Mouse (Mus musculus): ENCODE results near the gene Abraxas2.

Gene Abraxas2

DNA sequence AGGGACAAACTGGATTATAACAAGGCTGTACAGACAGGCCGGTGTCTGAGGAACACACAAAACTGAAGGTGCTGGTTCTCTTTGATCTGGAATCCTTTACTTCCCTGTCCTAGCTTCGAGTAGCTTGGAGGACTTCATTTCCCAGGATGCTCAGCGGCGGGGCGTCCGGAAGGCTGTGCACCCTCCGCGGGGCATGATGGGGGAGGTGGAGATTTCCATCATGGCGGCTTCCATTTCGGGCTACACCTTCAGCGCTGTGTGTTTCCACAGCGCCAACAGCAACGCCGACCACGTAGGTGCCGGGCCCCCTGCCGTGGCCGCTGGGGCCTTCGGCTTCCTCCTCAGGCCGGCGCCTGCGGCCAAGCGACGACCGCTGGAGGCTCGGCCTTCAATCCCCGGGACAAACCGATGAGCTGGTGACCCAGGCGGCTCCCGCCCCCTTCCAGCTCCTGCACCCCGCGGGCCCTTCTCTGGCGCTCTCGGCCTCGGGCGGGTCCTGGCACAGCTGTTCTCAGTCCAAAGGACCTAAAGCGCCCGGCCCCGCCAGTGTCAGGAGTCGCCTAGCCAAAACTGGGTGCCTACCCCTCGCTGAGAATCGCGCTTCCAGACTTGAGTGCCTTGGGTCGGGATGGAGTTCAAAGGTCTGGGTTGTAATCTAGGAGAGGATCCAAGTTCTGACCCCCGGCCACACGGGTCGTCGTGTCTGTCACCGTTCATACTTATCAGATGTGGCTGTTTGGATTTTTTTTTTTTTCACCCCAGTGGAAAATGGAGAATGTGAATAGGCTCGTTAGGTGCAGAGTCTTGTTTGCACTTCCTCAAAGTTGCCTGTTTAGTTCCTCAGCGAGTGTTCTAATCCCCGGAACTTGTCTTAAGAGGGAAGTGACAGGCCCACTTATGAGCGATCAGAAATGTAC, at the start of gene Abraxas2:
Gene Abraxas2 (plus strand): TSS at position 184 of the 917 bp plus-strand sequence.
- peak; percentile 82 to 87 for DNase-seq (ENCODE audit: low spot score in 2 of 2)

DNA sequence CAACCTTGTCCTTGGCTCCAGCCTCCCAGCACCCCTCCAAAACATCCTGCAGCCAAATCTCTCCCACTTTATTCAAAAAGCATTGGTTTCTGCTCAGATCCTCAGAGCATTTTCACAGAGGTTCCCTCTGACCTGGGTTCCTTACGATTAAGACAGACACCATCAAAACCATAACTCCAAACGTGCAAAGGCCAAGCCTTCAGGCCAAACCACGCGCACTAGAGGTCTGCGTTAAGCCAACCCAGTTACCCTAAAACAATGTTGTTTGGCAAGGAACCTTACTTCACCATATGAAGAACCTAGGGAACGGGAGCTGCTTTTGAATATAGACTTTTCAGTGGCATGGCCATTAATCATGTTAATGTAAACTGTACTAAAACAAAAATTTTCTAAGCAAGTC, 49.3 kb upstream of the Abraxas2 start:
- DNase-seq (ENCODE audit: low spot score in 2 of 2) = no peak

DNA sequence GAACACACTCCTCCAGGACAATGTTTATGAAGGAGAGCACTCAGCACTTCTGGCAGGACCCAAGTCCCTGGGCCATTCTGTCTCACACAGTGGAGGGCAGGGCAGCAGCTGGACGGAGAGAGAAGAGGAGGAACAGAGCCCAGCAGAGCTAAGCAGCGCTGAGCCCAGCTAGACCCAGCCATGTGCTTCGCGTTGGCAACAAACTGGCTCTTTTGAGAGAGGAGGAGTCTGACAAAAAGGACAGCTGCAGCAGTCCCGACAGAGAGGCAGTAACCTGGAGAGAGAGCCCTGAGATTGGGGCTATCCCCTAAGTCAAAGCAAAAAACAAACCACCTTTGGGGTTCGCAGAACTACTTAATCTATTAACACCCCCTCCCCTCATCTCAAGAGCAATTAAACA, 48.7 kb upstream of the Abraxas2 start:
- DNase-seq (ENCODE audit: low spot score in 2 of 2) = no peak

DNA sequence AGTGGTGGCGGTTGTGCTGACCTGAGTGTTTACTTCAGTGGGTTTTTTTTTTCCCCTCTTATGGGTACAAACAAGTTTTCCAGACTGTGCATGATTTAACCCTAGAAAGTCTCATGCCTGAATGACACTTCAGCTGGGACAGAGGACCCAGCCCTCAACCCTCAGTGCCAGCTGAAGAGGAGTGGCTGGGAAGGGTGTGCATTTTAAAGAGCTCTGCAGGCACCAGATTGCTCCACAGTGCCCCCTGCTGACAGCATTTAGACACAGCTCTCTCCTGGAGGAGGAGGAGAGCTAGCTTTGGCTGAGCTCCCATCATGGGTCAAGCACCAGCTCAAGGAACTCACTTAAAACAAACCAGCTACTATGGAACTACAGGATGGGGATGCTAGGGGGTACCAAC, 48.1 kb upstream of the Abraxas2 start:
- peak; percentile 92 to 93 for DNase-seq (ENCODE audit: low spot score in 2 of 2)

DNA sequence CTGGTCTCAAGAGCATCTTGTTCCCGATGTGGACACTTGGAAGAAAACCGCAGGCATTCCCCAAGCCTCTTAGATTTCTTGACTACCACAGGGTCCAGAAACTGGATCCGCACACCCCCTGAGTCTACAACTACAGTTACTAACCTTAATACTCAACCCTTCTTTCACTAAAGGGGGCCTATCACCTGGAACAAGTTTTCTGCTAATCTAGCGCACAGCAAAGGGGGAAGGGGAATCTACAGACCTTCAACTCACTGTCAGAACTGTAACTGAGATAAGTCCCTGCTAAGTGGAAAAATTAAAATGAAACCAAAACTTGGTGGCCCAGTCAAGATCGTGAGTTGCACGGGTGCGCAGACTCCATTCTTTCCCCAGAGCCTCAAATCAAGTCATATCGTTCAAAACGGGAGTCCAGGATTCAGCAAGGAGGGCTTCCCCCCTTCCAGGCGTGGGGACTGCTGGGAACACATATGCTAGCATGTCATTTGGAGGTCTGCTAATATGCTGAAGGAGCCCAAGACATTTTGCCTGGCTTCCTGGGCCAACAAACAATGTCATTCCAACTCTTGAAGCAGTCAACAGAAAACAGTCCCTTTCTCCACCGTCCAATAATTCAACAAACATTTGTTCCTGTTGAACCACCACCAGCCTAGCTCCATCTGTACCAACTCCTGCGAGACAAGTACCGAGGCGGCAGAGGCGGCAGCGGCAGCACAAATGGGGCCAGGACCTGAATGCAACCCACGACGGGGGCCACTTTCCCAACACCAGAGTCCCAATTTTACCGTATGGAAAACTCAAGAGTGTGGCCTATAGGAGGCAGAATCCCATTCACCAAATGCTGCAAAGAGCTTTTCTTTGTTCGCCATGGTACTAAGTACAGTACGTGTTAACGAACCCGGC, 47.1 kb upstream of the Abraxas2 start:
- no peak for DNase-seq (ENCODE audit: low spot score in 2 of 2)

DNA sequence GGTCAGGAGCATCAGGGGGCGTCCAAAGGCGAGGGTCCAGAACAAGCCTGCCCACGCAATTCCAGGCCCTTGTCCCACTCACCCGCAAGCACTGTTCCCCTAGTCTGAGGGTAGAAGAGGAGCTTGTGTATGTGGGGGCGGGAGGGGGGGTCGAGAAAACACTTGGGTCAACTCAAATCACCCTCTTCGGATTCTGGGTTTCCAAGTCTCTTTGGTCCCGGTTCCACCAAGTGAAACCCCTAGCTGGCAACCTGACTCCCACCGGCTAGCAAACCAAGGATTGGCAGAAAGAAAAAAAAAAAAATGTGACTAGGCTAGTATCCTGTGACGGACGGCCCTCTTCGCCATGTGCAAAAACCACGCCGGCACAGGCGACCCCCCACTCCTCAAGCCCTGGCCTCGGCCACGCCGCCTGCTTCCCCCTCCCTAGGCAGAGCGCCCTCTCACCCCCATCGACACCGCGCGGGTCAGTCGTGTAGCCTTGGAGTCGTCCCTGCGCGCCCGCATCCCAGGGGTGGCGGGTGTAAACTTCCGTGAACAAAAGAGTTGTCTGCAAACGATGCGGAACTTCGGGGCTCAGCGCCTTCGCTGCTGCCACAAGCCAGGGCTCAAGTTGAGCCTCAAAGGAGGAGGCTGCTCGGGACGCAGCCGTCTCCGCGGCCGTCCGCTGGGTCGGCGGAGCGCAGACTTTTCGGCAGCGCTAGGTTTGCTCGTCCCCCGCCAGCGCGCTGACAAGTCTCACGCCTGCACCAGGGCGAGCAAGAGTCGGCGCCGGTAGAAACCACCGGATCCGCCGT, 46.2 kb upstream of the Abraxas2 start:
- DNase-seq (ENCODE audit: low spot score in 2 of 2) = peak; percentile 44 to 60

DNA sequence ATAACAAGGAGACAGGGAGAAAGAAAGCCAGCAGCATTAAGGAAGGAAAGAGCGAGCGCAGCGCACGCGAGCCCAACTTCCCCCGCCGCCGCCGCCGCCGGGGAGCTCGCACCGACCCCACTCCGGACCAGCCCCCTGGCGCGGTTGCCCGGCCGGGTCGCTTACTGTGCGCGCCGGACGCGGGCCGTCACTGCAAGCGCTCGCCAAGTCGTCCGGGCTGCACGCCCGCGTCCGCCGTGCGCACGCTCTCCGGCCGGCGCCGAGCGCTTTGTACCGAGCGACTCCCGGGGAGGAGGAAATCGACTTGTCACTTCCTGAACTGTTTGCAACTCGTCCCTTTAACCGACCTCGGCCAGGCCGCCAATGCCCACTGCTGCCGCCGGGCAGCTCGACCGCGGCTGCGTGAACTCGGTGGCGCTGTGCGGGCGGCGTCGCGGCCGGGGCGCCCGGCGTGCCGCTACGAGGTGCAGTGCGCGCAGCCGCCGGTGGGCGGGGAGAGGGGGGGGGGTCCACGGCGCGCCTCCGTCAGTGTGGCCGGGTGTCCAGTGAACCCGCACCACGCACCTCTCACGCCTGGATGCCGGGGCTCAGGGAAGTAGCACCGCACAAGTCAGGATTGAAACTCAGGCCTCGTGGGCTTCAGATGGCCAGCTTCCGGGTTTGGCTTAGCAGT, 45.5 kb upstream of the Abraxas2 start, which contains the start of gene Fam53b:
Gene Fam53b (minus strand): TSS at position 471 of the 673 bp plus-strand sequence.
- peak; percentile 49 to 56 for DNase-seq (ENCODE audit: low spot score in 2 of 2)

DNA sequence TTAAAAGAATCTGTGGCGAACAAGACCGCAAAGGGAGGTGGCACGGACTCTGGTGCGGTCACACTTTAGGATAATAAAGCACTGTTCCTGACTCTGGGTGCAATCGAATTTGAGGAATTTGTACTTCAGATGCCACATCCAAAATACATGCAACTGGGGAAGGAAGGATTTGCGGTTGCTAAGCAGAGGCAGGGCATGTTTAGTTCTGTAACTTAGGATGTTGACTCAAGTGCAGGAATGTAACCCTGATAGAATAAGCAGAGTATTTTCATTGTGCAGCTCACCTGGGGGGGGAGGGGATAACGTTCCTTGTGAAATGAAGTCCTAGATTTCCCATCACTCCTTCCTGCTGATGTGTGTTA, 45.0 kb upstream of the Abraxas2 start:
- no peak for DNase-seq (ENCODE audit: low spot score in 2 of 2)

DNA sequence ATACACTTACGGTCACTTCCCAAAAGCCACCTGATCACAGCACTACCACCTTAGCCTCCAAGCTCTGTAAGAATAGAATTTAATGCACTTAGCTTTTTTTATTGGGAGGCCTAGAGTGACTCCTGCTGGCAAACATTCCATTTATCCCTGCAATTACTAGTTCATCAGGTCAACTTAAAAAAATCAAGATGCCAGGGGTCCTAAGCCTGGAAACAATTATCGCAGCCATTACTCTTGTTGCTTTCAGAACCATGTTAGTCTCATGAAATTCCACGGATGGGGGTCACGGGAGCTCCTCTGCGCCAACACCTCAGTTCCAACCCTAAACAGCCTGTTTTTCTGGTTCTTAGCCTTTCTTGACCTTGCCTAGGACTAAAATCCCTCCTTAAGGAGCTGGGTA, 43.9 kb upstream of the Abraxas2 start:
- no peak for DNase-seq (ENCODE audit: low spot score in 2 of 2)

DNA sequence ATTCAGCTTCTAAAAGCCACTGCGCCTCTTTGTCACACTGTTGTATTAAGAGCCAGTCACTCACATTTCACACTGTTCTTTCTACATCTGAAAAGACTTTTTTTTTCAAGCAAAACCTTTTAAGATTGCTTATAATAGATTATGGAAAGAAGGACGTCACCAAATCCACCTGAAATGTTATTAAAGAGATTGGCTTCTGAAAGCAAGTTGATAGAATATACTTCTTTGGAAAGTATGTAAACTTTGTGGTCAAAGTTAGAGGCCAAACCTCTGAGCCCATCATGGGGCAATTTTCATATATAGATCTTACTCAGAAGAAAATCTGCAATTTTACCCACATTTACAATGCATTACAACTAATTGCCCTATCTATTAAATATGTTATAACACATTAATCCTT, 42.5 kb upstream of the Abraxas2 start:
- no peak for DNase-seq (ENCODE audit: low spot score in 2 of 2)

DNA sequence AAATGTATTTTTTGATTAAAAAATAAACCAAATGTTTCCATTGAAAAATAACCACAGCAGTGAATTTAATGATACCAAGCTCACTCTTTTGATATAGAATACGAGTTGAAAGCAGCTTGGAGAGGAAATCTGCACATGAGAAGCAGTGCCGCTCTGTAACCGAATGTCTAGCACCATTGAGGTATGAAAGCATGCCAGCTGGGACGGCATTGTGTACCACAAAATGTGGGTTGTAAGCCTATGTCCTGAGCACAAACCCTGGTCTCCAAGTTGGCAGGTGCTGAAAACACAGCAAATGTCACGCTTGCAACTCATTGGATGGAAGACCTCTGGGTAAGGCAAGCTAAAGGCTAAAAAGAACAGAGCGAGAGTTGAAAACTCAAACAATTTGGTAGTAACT, 42.0 kb upstream of the Abraxas2 start:
- DNase-seq (ENCODE audit: low spot score in 2 of 2) = no peak

DNA sequence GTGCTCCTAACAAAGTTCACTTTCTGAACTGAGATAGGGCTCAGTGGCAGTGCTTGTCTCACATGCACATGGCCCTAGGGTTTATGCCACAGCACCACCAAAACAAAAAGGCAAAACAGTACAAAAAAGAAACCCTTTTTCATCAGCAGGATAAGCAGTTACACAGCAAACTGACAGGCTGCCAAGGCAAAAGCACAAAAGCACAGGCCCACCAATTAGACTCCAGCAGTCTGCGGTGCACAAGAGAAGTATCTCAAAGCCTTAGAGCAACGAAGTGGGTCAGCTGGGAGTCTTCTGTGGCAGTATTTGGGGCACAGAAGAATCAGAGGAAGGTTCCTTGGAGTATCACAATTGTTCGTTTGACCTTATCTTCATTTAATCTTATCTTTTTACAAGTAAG, 38.3 kb upstream of the Abraxas2 start:
- no peak for DNase-seq (ENCODE audit: low spot score in 2 of 2)

DNA sequence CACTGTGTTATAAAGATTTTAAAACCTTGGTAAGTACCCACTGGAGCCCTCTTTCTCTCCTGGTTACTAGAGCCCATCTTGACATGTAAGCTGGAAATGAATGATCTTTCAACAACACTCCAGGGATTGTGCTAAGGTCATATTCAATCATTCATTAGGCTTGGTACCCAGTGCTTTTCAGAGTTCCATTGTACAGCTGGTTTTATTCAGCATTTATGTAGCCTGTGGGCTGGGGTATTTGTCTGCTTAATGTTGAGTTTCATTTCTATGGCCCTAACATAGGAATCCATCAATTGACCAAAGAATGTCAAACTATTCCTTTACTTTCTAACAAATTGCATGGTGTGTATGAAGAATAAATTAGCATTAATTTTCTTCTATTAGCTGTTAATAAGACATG, 35.2 kb upstream of the Abraxas2 start:
- DNase-seq (ENCODE audit: low spot score in 2 of 2) = no peak

DNA sequence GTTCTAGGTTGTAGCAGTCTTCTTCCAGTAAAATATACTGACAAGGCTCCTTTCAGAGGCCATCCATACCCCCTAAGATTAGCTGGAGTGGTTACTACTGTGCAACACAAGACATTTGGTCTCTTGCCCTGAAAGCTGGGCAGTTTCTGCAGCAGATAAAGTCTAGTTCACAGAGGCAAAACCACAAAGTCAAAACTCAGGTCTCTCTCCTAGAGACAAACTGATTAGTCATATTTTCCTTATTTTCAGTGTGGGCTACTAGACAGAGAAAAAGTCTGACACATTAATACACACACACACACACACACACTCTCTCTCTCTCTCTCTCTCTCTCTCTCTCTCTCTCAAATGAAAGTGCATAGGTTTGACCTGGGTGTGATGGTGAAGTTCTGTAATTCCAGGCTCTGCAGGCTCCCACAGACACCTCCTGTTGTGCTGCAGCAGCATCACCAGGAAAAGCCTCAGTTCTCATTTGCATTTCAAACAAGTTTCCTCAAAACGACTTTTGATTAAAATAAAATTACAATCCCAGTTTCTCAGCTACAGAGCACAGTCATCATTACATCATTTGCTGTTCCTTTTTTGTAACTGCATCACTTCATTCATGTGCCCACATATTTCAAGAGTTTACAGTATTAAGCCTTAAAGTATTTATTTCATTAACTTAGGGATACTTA, 34.5 kb upstream of the Abraxas2 start:
- no peak for DNase-seq (ENCODE audit: low spot score in 2 of 2)

DNA sequence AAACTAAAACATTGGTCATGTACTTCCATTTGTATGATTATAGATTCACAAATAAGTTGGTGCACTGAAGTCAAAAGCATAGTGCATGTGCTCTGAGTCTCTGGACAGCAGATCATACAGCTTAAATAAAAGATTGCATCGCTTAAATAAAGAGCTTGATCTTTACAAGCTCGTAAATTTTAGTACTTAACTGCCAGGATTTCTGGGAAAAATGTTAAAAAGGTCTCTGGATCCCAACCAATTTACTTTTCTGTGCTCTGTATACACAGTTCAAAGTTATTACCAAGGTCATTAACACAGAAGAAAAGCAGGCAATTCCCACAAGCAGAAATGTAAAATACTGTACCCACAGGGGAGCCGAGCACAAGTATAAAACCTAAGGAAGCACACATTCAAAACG, 28.1 kb upstream of the Abraxas2 start:
- no peak for DNase-seq (ENCODE audit: low spot score in 2 of 2)

DNA sequence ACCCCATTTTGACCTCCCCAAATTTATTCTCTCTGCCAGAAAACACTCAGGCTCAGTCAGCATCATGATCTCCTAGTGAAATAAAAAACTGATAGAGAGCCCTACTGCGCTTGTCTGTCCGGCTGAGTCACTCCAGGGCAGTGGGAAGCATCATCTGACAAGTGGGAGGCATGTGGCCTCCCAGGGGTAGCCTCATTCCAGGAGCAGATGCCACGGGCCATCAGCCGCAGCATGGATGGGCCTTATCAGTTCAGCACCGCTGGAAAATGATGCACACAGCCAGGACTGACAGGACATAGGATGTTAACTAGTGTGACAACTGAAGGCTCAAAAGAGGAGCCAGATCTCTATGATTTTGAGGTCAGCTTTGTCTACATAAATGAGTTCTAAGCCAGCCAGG, 17.7 kb upstream of the Abraxas2 start:
- DNase-seq (ENCODE audit: low spot score in 2 of 2) = no peak

DNA sequence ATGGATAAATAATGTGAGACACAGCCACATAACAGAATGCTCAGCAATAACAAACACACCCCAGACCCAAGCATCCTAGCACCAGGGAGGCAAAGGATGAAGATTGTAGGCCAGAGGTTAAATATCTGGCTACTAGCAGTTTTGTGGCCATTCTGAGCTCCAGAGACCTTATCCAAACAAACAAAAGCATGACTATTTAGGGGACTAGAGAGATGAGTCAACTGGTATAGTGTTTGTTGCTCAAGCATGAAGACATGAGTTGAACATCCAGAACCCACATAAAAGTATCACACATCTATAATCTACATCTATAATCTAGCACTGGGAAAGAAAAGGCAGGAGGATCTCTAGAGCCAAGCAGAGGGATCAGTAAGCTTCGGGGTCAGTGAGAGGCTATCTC, 16.6 kb upstream of the Abraxas2 start:
- no peak for DNase-seq (ENCODE audit: low spot score in 2 of 2)

DNA sequence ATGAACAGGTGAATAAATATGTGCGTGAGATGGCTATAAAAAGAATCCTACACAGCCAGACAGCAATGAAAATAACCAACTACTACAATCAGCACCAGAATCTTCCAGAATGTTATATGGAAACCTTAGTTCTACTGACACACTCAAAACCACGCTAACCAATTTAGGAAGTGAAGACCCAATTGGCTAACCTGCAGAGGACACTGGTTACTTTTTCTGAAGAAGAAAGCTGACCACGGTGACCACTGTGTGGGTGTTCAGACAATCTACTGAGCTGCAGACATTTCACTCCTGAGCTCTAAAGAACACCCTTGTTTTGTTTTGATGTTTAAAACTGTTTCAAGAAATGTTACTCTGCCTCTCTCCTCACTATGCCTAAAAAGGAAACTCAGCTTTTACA, 15.9 kb upstream of the Abraxas2 start:
- no peak for DNase-seq (ENCODE audit: low spot score in 2 of 2)

DNA sequence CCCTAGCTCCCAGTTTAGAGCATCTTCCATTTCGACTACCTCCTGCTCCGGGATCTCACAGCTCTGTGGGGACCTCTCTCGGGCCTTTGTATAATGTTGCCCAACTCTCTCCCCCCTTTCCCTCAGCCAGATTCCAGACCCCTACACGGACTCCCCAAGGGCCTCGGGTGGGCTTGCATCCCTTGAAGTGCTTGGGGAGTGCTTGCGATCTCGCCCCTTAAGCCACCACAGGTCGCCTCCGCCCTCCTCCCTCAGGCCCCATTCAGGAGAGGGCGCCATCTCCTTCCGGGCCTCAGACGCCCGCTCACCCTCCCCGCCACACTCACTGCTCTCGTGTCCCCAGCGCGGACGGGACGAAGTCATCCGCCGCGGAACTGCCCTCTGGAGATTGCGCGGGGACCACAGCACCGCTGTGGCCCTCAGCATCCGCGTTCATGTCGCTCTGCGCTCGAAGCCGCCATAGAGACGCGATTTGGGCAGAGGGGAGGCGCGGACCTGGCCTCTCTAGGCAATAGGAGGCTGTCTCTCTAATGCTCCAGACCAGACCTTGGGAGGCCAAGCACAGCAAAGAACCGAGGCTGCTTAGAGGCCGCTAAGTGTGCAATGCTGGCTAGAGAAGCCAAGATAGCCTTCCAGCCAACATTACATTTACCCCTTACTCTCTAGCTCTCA, 6.7 kb upstream of the Abraxas2 start, which contains the start of gene Eef1akmt2:
Gene Eef1akmt2 (minus strand): TSS at position 501 of the 672 bp plus-strand sequence.
- peak; percentile 60 to 74 for DNase-seq (ENCODE audit: low spot score in 2 of 2)

DNA sequence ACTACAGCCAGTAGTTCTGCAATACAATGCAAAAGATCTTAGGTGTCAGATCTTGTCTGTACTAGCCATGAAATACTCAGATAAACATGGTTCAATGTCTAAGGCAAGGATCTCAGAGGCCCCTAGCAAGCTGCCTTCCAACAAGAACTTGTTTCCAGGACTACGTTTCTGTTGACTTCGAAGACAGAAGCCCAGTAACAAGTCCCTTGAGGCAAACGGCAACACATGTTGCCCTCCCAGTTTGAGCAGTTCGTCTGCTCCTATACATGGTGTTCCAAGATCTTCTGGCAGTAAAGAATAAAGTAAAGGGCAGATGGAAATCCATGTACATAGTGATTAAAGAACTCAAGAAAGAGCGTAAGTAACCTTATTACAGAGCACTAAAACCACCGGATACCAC, 5.7 kb upstream of the Abraxas2 start:
- DNase-seq (ENCODE audit: low spot score in 2 of 2) = no peak
